Mouse (Mus musculus) thymus, adult 2 months (tissue): ENCODE results near the gene Kctd20.

Experiments
- CTCF ChIP-seq: fragments of 200-500 bp; IDR thresholded peaks from 2 replicates; pipeline ENCODE4 v1.5.1; 2012; ENCODE audit warnings: mild to moderate bottlenecking, control low read depth, low read length, moderate library complexity, borderline replicate concordance; ENCODE audit not compliant: control insufficient read depth, poor library complexity, insufficient read depth; ENCODE audit errors: extremely low read depth
- POLR2A ChIP-seq: fragments of 200-500 bp; IDR thresholded peaks from 2 replicates; pipeline ENCODE4 v1.6.1; 2012; ENCODE audit warnings: mild to moderate bottlenecking, low read length, control low read depth, moderate library complexity; ENCODE audit not compliant: control insufficient read depth, poor library complexity, insufficient read depth; ENCODE audit errors: extremely low read depth

GRCm38 (mm10) chr17:28992105-28992504 is 40.4 kb downstream of the Kctd20 start:
- TF ChIP-seq POLR2A: no peak
- no peak for TF ChIP-seq CTCF
